Mouse (Mus musculus): Measurements from ENCODE around the gene Mettl27.

- TF ChIP-seq CTCF (IDR thresholded peaks at IDR 0.05; ENCODE audit: low read depth): peak; percentile 59
- TF ChIP-seq EP300 (optimal IDR thresholded peaks at IDR 0.05): no peak
Observed at GRCm38 (mm10) chr5:134965852-134966821, 34.0 kb downstream of the Mettl27 start.

All from stomach, postnatal 0 days (tissue).